Mouse (Mus musculus) CH12.LX (cell line): ENCODE data around the gene Rps6ka1. TPM values are rescaled to one million over a fixed set of nuclear protein-coding genes. Genes with fewer than 3 reads are reported as not detected.

ENCODE experiments used
- DNase-seq: peaks from one replicate; pipeline ENCODE4 v3.0.0-alpha.2; 2013; ENCODE audit errors: extremely low read depth
- H3K27ac ChIP-seq: 2 replicates; pipeline ENCODE4 v1.5.1; 2012; ENCODE audit warnings: low read depth, mild to moderate bottlenecking, control low read depth, moderate library complexity; ENCODE audit not compliant: insufficient read depth
- H3K27me3 ChIP-seq: replicated peaks from 2 replicates; pipeline ENCODE3; 2012; ENCODE audit warnings: inconsistent platforms
- H3K36me3 ChIP-seq, 2 experiments: replicated peaks in 1 of 2; 2 replicates each; pipeline versions ENCODE3 to v1.6.1; 2012; ENCODE audit warnings: inconsistent platforms in 1 of 2, low read length in 1 of 2, mild to moderate bottlenecking in 1 of 2, mixed read lengths in 1 of 2, moderate library complexity in 1 of 2; ENCODE audit not compliant: control insufficient read depth in 1 of 2, insufficient read depth in 1 of 2
- H3K4me1 ChIP-seq, 2 experiments: 2 replicates each; pipeline ENCODE4 v1.6.1; 2012; ENCODE audit warnings: inconsistent platforms in 1 of 2, moderate library complexity in 1 of 2; ENCODE audit not compliant: insufficient read depth in 2 of 2, control insufficient read depth in 1 of 2
- H3K4me2 ChIP-seq: 2 replicates; pipeline ENCODE4 v1.6.1; 2012; ENCODE audit warnings: low read depth, mild to moderate bottlenecking, control low read depth; ENCODE audit not compliant: poor library complexity, insufficient read depth, severe bottlenecking
- H3K4me3 ChIP-seq, 3 experiments: fragments of 150-350 bp in 1 of 3; sonication (generic) in 1 of 3; replicated peaks in 1 of 3; 2 replicates each; pipeline versions ENCODE3 to v1.5.1; 2011 to 2012; ENCODE audit warnings: low read depth in 2 of 3, low read length in 2 of 3, mild to moderate bottlenecking in 2 of 3, moderate library complexity in 2 of 3, control low read depth in 1 of 3, improper control_type of control experiment in 1 of 3, inconsistent platforms in 1 of 3, mixed read lengths in 1 of 3; ENCODE audit not compliant: poor library complexity in 1 of 3
- H3K79me2 ChIP-seq: replicated peaks from 2 replicates; pipeline ENCODE4 v1.6.1; 2012; ENCODE audit warnings: mild to moderate bottlenecking, moderate library complexity; ENCODE audit not compliant: control insufficient read depth, poor library complexity, insufficient read depth, severe bottlenecking; ENCODE audit errors: extremely low read depth
- H3K9ac ChIP-seq: 2 replicates; pipeline ENCODE4 v1.6.1; 2012; ENCODE audit warnings: low read depth, mild to moderate bottlenecking, control low read depth, moderate library complexity; ENCODE audit not compliant: insufficient read depth
- H3K9me3 ChIP-seq: replicated peaks from 2 replicates; pipeline ENCODE3; 2012; ENCODE audit warnings: low read length, inconsistent platforms, mixed read lengths
- BHLHE40 ChIP-seq: IDR thresholded peaks from 2 replicates; pipeline ENCODE4 v1.6.1; 2011; ENCODE audit warnings: mild to moderate bottlenecking, low read depth, low read length, improper control_type of control experiment
- CHD1 ChIP-seq: IDR thresholded peaks from 2 replicates; pipeline ENCODE4 v1.6.1; 2012; ENCODE audit warnings: low read depth, low read length, improper control_type of control experiment, inconsistent platforms
- CHD2 ChIP-seq: IDR thresholded peaks from 2 replicates; pipeline ENCODE4 v1.6.1; 2011; ENCODE audit warnings: low read length, improper control_type of control experiment
- CTCF ChIP-seq, 2 experiments: IDR thresholded peaks in 1 of 2; conservative IDR thresholded peaks in 1 of 2; 2 replicates each; pipeline ENCODE4 v1.5.1; 2011 to 2012; ENCODE audit warnings: low read depth in 2 of 2, low read length in 2 of 2, improper control_type of control experiment in 1 of 2, inconsistent platforms in 1 of 2, mild to moderate bottlenecking in 1 of 2, moderate library complexity in 1 of 2
- ELF1 ChIP-seq: IDR thresholded peaks from 2 replicates; pipeline ENCODE4 v1.6.1; 2014; ENCODE audit warnings: low read depth, mild to moderate bottlenecking, inconsistent platforms, low read length, improper control_type of control experiment
- GABPA ChIP-seq: IDR thresholded peaks from 2 replicates; pipeline ENCODE4 v1.6.1; 2012; ENCODE audit warnings: low read depth, low read length, improper control_type of control experiment, inconsistent platforms; ENCODE audit not compliant: insufficient replicate concordance
- HCFC1 ChIP-seq: IDR thresholded peaks from 2 replicates; pipeline ENCODE4 v1.6.1; 2012; ENCODE audit warnings: low read depth, mild to moderate bottlenecking, inconsistent platforms, low read length, improper control_type of control experiment
- IRF4 ChIP-seq: IDR thresholded peaks from 2 replicates; pipeline ENCODE4 v1.6.1; 2014; ENCODE audit warnings: low read depth, mild to moderate bottlenecking, inconsistent platforms, low read length, improper control_type of control experiment
- JUN ChIP-seq: IDR thresholded peaks from 2 replicates; pipeline ENCODE4 v1.6.1; 2011; ENCODE audit warnings: low read depth, mild to moderate bottlenecking, low read length, improper control_type of control experiment, moderate library complexity; ENCODE audit not compliant: insufficient read depth
- JUND ChIP-seq: conservative IDR thresholded peaks from 2 replicates; pipeline ENCODE4 v1.6.1; 2011; ENCODE audit warnings: low read depth, low read length, improper control_type of control experiment
- KAT2A ChIP-seq: IDR thresholded peaks from 2 replicates; pipeline ENCODE4 v1.6.1; 2012; ENCODE audit warnings: low read length, improper control_type of control experiment, inconsistent platforms; ENCODE audit not compliant: insufficient replicate concordance
- MAX ChIP-seq: IDR thresholded peaks from 2 replicates; pipeline ENCODE4 v1.6.1; 2011; ENCODE audit warnings: low read length, improper control_type of control experiment
- MAZ ChIP-seq: IDR thresholded peaks from 2 replicates; pipeline ENCODE4 v1.6.1; 2012; ENCODE audit warnings: low read depth, mild to moderate bottlenecking, inconsistent platforms, low read length, improper control_type of control experiment, moderate library complexity
- MXI1 ChIP-seq: IDR thresholded peaks from 2 replicates; pipeline ENCODE4 v1.6.1; 2011; ENCODE audit warnings: mild to moderate bottlenecking, low read depth, low read length, improper control_type of control experiment
- MYC ChIP-seq: IDR thresholded peaks from 2 replicates; pipeline ENCODE4 v1.6.1; 2011; ENCODE audit warnings: low read depth, mild to moderate bottlenecking, improper control_type of control experiment, low read length
- NELFE ChIP-seq: IDR thresholded peaks from 2 replicates; pipeline ENCODE4 v1.6.1; 2011; ENCODE audit warnings: low read depth, low read length, improper control_type of control experiment
- NRF1 ChIP-seq: IDR thresholded peaks from 2 replicates; pipeline ENCODE4 v1.6.1; 2014; ENCODE audit warnings: low read depth, mild to moderate bottlenecking, inconsistent platforms, low read length, improper control_type of control experiment, moderate library complexity
- PAX5 ChIP-seq: IDR thresholded peaks from 2 replicates; pipeline ENCODE4 v1.6.1; 2012; ENCODE audit warnings: low read length, inconsistent platforms, mixed read lengths
- POLR2A ChIP-seq: IDR thresholded peaks from 2 replicates; pipeline ENCODE4 v1.6.1; 2011; ENCODE audit warnings: low read depth, mild to moderate bottlenecking, improper control_type of control experiment, low read length
- POLR2AphosphoS2 ChIP-seq: IDR thresholded peaks from 2 replicates; pipeline ENCODE4 v1.6.1; 2011; ENCODE audit warnings: low read depth, low read length, improper control_type of control experiment
- RAD21 ChIP-seq: IDR thresholded peaks from 2 replicates; pipeline ENCODE4 v1.6.1; 2011; ENCODE audit warnings: low read depth, mild to moderate bottlenecking, low read length, improper control_type of control experiment, moderate library complexity
- RCOR1 ChIP-seq: conservative IDR thresholded peaks from 2 replicates; pipeline ENCODE4 v1.6.1; 2012; ENCODE audit warnings: low read depth, mild to moderate bottlenecking, inconsistent platforms, low read length, improper control_type of control experiment
- SIN3A ChIP-seq: IDR thresholded peaks from 2 replicates; pipeline ENCODE4 v1.6.1; 2012; ENCODE audit warnings: low read length, improper control_type of control experiment, inconsistent platforms
- SMC3 ChIP-seq: IDR thresholded peaks from 2 replicates; pipeline ENCODE4 v1.6.1; 2011; ENCODE audit warnings: low read depth, low read length, improper control_type of control experiment
- TCF12 ChIP-seq: IDR thresholded peaks from 2 replicates; pipeline ENCODE4 v1.6.1; 2014; ENCODE audit warnings: low read depth, mild to moderate bottlenecking, inconsistent platforms, low read length, improper control_type of control experiment
- UBTF ChIP-seq: IDR thresholded peaks from 2 replicates; pipeline ENCODE4 v1.6.1; 2012; ENCODE audit warnings: low read depth, mild to moderate bottlenecking, inconsistent platforms, low read length, improper control_type of control experiment, moderate library complexity
- USF1 ChIP-seq: IDR thresholded peaks from 2 replicates; pipeline ENCODE4 v1.6.1; 2014; ENCODE audit warnings: low read depth, mild to moderate bottlenecking, inconsistent platforms, low read length, improper control_type of control experiment
- ZKSCAN1 ChIP-seq: IDR thresholded peaks from 2 replicates; pipeline ENCODE4 v1.6.1; 2012; ENCODE audit warnings: low read depth, inconsistent platforms, low read length, improper control_type of control experiment, borderline replicate concordance
- ZMIZ1 ChIP-seq: IDR thresholded peaks from 2 replicates; pipeline ENCODE4 v1.6.1; 2012; ENCODE audit warnings: low read depth, mild to moderate bottlenecking, inconsistent platforms, low read length, improper control_type of control experiment
- ZNF384 ChIP-seq: IDR thresholded peaks from 2 replicates; pipeline ENCODE4 v1.6.1; 2012; ENCODE audit warnings: low read depth, low read length, improper control_type of control experiment, inconsistent platforms
- dilution Hi-C: fragments of 300-500 bp; cut with MboI; formaldehyde crosslinking; loops from 2 replicates; pipeline ENCODE4 v1.14.3; 2020; ENCODE audit warnings: low sequenced_read_pairs; ENCODE audit not compliant: extremely low pct_unique_long_range_greater_than_20kb, extremely low pct_ligation_motif_present
- in situ Hi-C: fragments of 300-500 bp; cut with MboI; formaldehyde crosslinking; loops from 3 replicates; pipeline ENCODE4 v1.14.3; 2019; ENCODE audit warnings: low sequenced_read_pairs, low pct_ligation_motif_present, low pct_unique_long_range_greater_than_20kb, mixed read lengths
- polyA plus RNA-seq: library from polyadenylated mRNA; unstranded; fragments of >175 nt; gene quantifications from 2 replicates; pipeline ENCODE4 v1.2.1, GENCODE M21; 2012; ENCODE audit warnings: low read depth; ENCODE audit not compliant: insufficient read length
- total RNA-seq, 2 experiments: library from RNA; depleted of rRNA; stranded (reverse); fragments of 300-350 nt in 1 of 2; fragments of >200 nt in 1 of 2; gene quantifications; 2 replicates each; pipeline ENCODE4 v1.2.3; 2012 to 2014

The Rps6ka1 gene
- total and polyA plus RNA-seq, 3 experiments, result 72.5 to 130 (median 123) TPM

GRCm38 (mm10) chr4:133836575-133836974 is 51.0 kb downstream of the Rps6ka1 start:
- dilution Hi-C loops, result no loop called here
- no peak for TF ChIP-seq ZNF384
- no peak for TF ChIP-seq NRF1
- no peak for TF ChIP-seq GABPA
- TF ChIP-seq HCFC1, result no peak
- no peak for TF ChIP-seq TCF12
- no peak for TF ChIP-seq ELF1
- no peak for TF ChIP-seq BHLHE40
- TF ChIP-seq UBTF, result no peak
- no peak for TF ChIP-seq NELFE
- peak in 1 of 2 experiments; percentile 50; a peak in 2 of 4 replicates for TF ChIP-seq CTCF (conservative IDR thresholded peaks at IDR 0.05 in 1 of 2, IDR thresholded peaks at IDR 0.05 in 1 of 2; ENCODE audit: low read depth in 2 of 2, low read length in 2 of 2)
- peak; percentile 33 for TF ChIP-seq RAD21
- TF ChIP-seq KAT2A, result no peak
- TF ChIP-seq JUND, result no peak
- TF ChIP-seq CHD1, result no peak
- no peak for TF ChIP-seq MAZ
- no peak for TF ChIP-seq ZKSCAN1
- TF ChIP-seq MYC, result no peak
- no peak for TF ChIP-seq CHD2
- peak; percentile 20; the same call in 1 of the 2 replicates for TF ChIP-seq SMC3
- no peak for TF ChIP-seq PAX5
- TF ChIP-seq POLR2AphosphoS2, result no peak
- TF ChIP-seq, all 38 proteins: peak for 3
- Histone ChIP-seq H3K79me2 (no peaks in the 10 kb centered on the region), H3K4me2 (no peak overlapping the region), H3K9me3 (peaks cover 2% of the 10 kb centered on the region), H3K9ac (no peak overlapping the region), H3K27ac (no peak overlapping the region), H3K36me3 (no peaks in the 10 kb centered on the region), H3K4me1 (peaks cover 12 to 23% of the 10 kb centered on the region in 2 experiments), H3K27me3 (no peaks in the 10 kb centered on the region), H3K4me3 (no peak overlapping the region)
- DNase-seq, result no peak
- in situ Hi-C loops, result no loop called here

GRCm38 (mm10) chr4:133835211-133835610 is 52.4 kb downstream of the Rps6ka1 start:
- Histone ChIP-seq H3K4me1 (peaks cover 8 to 17% of the 10 kb centered on the region in 2 experiments), H3K79me2 (no peaks in the 10 kb centered on the region), H3K36me3 (no peaks in the 10 kb centered on the region), H3K9me3 (peaks cover 2% of the 10 kb centered on the region), H3K27ac (no peak overlapping the region), H3K27me3 (no peaks in the 10 kb centered on the region), H3K4me3 (no peak overlapping the region), H3K4me2 (no peak overlapping the region), H3K9ac (no peak overlapping the region)
- in situ Hi-C loops, result no loop called here
- DNase-seq, result no peak
- dilution Hi-C loops, result no loop called here
- TF ChIP-seq JUN (no peak), JUND (no peak), BHLHE40 (no peak), MXI1 (no peak), CHD2 (no peak), ZKSCAN1 (no peak), ZNF384 (no peak), SIN3A (no peak), RCOR1 (no peak), USF1 (no peak), IRF4 (no peak), ELF1 (no peak), MYC (no peak), KAT2A (no peak), MAX (no peak), MAZ (no peak), ZMIZ1 (no peak), CHD1 (no peak), POLR2A (no peak), HCFC1 (no peak)
